Mouse (Mus musculus) hematopoietic multipotent progenitor cell, adult 10-12 weeks (in vitro differentiated cells): Measurements from ENCODE around the gene Usp11. TPM values are rescaled to one million over a fixed set of nuclear protein-coding genes. Genes with fewer than 3 reads are reported as not detected.

ENCODE experiments used
- polyA plus RNA-seq: library from polyadenylated mRNA; stranded (reverse); fragments of >175 nt; gene quantifications from 2 replicates; pipeline ENCODE4 v1.2.3, GENCODE M21; 2012; ENCODE audit warnings: low replicate concordance

Usp11 gene
- 8.1 and 8.3 TPM in 2 replicates for polyA plus RNA-seq

DNA sequence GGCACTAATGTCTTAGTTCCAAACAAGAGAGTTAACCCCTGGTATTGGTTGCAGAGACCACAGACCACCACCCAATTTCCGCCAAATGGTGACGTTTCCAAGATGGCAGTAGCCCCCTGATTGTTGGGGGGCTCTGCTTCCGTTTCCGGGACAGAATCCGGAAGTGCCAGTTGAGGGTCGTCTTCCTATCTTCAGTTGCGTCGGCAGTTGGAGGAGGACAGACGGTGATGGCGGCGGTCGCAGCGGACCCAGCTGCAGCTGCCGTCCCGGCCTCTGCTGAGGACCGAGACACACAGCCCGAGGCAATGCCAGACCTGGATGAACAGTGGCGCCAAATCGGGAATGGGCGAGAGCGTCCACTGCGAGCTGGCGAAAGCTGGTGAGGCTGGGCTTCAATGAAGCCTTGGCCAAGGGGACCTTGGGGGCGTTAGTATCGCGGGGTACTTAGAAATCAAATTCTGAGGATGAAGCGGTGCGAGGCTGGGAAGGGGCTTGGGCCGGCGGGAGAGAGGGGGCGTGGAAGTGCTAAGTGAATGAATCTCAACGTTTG, at the start of gene Usp11:
Gene Usp11, plus strand, starts transcription at position 166 of the 550 bp plus-strand sequence.

DNA sequence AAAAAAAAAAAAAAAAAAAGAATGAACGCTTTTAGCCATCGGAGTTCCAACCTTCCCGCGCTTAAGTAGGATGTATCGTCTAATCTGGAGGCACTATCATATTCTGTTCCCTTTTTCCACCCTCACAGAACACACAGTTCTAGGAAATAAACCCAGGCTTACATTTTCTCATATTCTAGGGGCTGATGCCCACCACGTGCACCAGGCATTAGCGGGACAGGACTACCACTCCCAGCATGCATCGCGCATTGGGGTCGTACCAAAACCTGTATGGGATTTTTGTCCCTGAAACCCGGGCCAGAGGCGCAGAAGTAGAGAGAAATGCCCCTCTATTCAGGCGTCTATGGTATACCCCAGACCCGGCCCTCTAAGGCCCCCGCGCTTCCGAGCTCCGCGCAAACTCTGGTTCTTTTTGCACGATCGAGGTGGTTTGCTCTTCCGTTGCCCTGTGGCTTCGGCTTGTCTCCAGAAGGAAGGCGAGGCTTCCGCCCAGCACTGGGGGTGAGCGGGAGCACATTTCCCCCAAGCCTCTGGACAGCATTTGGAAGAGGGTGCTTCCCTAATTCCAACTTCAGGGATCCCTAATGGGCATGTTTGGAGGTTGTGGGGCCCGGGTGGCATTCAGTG, 45.6 kb upstream of the Usp11 start, which contains the start of gene Uba1:
Gene Uba1, plus strand, starts transcription at position 301 of the 627 bp plus-strand sequence.

DNA sequence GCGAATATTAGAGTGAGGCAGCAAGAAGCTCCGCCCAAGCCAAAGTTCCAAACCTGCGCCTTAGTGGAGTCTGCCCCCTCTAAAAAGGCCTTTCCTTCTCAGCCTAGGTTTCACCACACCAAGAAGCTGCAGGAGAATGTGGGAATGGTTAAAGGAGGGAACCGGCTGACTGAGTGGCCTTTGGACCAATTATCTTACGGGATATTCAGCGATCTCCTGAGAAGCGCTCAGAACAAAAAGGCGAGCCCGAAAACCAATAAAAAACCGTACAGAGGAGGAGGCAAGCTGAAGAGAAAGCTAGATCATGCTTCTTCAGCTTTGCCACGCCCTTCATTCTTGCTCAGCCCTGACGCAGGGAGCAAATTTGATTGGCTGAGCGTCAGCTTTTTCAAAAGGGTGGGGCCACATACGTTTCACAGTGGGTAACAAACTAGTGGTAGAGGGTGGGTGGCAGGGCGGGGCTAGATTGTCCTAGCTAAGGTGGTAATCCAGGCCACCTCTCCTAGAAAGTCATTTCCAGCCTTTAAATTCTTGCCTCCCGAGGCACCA, 16.1 kb upstream of the Usp11 start, which contains the start of gene Cdk16:
Gene Cdk16, plus strand, starts transcription at position 436 of the 549 bp plus-strand sequence.

Other genes starting within 250 kb of the Usp11 start
- not detected in 2 replicates for gene Rgn, start 154.1 kb upstream of the Usp11 start, polyA plus RNA-seq
- 65.0 and 75.8 TPM in 2 replicates for gene Rbm10, start 86.4 kb upstream of the Usp11 start, polyA plus RNA-seq
- 390 and 480 TPM in 2 replicates for gene Ndufb11, start 86.3 kb upstream of the Usp11 start, polyA plus RNA-seq
- 89.8 and 117 TPM in 2 replicates for gene Uba1, start 45.6 kb upstream of the Usp11 start, polyA plus RNA-seq
- gene Cdk16, start 16.0 kb upstream of the Usp11 start, polyA plus RNA-seq, result 52.2 and 112 TPM in 2 replicates
- 26.3 and 119 TPM in 2 replicates for gene Araf, start 93.9 kb downstream of the Usp11 start, polyA plus RNA-seq
- gene Timp1, start 166.3 kb downstream of the Usp11 start, polyA plus RNA-seq, result 0.55 TPM in 1 of 2 replicates, not detected in the other
- gene Syn1, start 217.1 kb downstream of the Usp11 start, polyA plus RNA-seq, result 2.3 and 7.1 TPM in 2 replicates
- gene Cfp, start 227.6 kb downstream of the Usp11 start, polyA plus RNA-seq, result 359 and 470 TPM in 2 replicates
- gene Elk1, start 246.7 kb downstream of the Usp11 start, polyA plus RNA-seq, result 18.3 and 18.9 TPM in 2 replicates